Mouse (Mus musculus): ENCODE measurements around the gene Calm2. TPM values are rescaled to one million over a fixed set of nuclear protein-coding genes. Genes with fewer than 3 reads are reported as not detected.

Calm2 gene
- 100 to 1,000 TPM; 175 to 251 TPM for total RNA-seq (2021)
- long read RNA-seq, experiment 1, transcript Calm2-201 (6 exons, 1,205 nt) = major isoform, 206 of 213 reads
- long read RNA-seq, experiment 1, partial matches to known transcripts = 4 of 213 reads
- long read RNA-seq, experiment 1, other reads (novel, unspliced or antisense) = 1 of 213 reads
- long read RNA-seq, experiment 2, transcript Calm2-201 (6 exons, 1,205 nt) = major isoform, 159 of 167 reads
- long read RNA-seq, experiment 2, partial matches to known transcripts = 4 of 167 reads
- long read RNA-seq, experiment 2, other reads (novel, unspliced or antisense) = 2 of 167 reads

DNA sequence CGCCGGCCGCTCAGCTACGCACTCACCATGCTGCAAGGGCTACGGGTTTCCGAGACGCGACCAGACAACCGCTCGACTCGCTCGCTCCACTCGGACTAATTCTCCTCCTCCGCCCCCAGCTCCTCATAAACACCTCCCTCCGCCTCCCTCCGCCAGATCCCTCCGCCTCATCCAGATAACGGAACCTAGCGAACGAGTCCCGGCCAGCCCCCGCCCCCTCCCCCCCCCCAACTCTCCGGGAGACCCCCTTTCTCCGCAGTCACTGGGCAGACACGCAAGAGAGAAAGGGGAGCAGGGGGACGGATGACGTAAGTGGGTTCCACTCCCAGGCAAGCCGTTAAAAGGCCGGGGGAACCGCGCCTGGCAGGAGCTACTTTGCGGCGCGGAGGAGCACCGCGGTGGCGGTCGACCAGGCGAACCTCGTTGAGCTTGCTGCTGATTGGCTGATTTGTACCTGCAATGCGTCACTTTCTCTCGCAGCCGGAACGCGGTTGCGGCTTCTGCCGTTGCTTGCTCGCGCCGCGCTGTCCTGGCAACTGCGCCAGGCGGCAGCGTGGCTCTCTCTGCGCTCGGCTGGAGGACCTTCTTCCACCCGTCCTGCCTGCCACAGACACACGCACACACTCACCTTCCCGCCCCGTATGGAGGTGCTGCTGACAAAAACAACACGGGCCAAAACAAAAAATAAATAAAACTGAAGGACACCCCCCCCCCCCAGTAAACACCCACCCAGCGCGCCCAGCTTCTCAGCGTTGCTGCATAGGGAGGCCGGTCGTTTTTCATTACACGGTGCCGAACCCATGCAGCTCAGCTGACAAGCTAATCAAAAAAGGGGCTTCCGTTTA, at the start of gene Calm2:
Gene Calm2 (minus strand): TSS at position 169 of the 845 bp plus-strand sequence.
- intact Hi-C loops (cut with DNase I; ENCODE audit: low total_unique reads) = loop anchor here (10.0 kb wide), 1 partner anchor 118 kb away; no protein-coding TSS in a partner anchor
- DNase-seq = peak; percentile 98

DNA sequence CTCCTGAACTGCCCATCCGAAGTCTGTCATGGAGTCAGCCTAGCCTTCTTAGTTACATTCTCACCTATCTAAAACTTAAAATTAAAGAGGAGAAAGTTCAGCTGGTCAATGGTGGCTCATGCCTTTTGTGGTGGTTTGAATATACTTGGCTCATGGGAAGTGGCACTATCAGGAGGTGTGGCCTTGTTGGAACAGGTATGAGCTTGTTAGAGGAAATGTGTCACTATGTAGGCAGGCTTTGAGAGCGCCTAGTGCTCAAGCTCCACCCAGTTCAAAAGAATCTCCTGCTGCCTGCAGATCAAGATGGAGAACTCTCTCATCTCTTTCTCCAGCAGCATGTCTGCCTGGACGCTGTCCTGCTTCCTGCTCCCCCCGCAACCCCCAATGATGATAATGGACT, 48.8 kb upstream of the Calm2 start:
- no peak for DNase-seq
- intact Hi-C loops (cut with DNase I; ENCODE audit: low total_unique reads) = no loop called here

DNA sequence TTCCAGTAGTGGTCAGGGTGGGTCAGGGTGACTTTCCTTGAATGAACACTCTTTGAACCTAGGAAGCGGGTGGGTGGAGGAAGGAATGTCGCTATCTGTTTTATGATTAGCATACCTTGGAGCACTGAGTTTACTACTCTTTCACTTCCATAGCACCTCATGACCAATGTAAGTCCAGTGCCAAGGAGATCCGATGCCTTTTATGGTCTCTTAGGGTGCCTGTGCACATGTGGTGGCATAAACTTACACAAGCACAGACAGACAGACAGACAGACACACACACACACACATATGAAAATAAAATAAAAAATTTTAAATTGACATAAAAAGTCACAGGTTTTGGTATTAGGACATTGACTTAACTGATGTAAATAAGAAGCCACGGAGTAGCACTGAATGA, 47.6 kb upstream of the Calm2 start:
- no peak for DNase-seq
- intact Hi-C loops (cut with DNase I; ENCODE audit: low total_unique reads) = no loop called here

DNA sequence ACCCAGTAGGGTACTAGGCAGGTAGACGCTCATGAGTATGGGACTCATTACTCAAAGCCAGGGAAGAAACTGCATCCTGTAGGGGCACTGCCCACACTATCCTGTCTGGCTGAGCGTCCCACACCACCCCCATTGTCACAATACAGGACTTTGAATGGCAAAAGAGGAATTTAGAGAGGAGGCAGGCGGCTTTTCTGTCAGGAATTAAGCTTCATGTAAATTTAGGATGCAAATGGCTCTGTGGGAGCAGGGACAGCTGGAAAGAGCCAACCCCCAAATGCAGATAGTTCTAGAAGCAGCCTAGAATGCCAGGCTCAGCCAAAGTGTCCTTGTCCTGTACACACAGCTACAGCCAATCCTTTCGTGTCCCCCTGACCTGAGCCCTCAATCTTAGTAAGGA, 45.6 kb upstream of the Calm2 start:
- DNase-seq = no peak
- intact Hi-C loops (cut with DNase I; ENCODE audit: low total_unique reads) = no loop called here

DNA sequence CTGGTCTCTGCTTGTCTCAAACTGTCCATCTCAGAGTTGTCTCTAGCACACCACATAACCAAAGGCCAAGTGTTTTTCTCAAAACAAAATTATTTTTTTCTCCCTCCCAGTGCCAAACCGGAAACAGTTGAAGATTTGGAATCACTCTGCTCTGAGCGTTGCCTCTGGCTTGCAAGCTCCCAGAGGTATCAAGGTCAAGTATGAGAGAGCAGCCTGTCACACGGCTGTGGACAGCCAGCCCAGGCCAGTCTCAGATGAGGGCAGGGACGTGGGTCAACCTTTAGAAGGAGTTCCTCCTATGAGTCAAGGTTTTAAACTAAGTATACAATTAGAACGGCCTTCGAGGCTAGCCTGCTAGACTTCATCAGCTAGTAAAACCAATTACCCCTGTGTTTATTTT, 43.6 kb upstream of the Calm2 start:
- no peak for DNase-seq
- intact Hi-C loops (cut with DNase I; ENCODE audit: low total_unique reads) = no loop called here

DNA sequence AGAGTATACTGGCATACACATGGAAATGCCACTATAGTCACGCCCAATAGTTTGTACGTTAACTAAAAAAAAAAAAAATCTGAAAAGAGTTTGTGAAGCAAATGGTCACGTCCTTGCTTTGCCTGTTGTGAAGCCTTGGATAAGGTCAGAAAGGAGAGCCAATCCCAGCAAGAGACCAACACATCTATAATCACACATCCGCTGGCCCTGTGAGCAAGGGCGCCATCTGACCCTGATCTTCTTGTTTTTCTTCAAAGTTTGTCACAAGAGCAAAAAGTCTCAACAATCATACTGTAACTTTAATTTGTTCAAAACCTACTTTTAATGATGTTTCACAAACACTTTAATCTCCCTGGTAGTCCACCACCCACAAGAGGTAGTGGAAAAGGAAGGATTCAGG, 39.0 kb upstream of the Calm2 start:
- no peak for DNase-seq
- intact Hi-C loops (cut with DNase I; ENCODE audit: low total_unique reads) = no loop called here

DNA sequence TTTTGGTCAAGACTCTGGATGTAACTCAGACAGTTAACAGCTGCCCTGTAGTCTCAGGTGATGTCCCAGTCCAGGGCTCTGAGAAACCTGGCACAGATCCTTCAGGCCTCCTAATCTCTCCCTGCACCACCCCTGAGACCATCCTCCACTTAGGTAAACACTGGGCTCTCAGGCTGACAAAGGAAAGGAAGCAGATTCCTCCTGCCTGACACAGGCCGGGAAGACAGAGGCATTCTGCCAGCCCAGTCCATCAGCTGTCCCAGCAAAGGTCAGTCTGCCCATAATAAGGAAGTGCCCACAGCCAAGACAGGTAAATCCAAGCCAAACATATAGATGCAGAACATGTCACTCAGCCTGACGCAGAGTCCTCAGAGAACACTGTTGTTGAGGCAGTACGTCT, 36.1 kb upstream of the Calm2 start:
- DNase-seq = no peak
- intact Hi-C loops (cut with DNase I; ENCODE audit: low total_unique reads) = no loop called here

DNA sequence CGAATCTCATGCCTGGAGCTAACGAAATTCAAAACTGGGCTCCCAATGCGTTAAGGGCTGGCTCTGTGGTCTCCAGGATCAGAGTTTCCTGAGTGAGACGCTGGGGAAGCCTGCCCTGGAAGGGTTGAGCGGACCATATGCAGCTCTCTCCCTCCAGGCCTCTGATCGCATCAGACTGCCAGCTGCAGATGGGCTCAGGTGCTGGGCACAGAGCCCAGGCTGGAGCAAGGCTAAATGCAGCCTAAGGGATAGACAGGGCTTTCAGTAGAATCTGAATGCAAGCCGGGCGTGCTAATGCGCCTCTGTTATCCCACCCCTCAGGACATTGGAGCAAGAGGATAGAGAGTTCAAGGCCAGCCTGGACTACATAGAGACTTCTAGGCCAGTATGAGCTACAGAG, 31.8 kb upstream of the Calm2 start:
- peak; percentile 50 for DNase-seq

DNA sequence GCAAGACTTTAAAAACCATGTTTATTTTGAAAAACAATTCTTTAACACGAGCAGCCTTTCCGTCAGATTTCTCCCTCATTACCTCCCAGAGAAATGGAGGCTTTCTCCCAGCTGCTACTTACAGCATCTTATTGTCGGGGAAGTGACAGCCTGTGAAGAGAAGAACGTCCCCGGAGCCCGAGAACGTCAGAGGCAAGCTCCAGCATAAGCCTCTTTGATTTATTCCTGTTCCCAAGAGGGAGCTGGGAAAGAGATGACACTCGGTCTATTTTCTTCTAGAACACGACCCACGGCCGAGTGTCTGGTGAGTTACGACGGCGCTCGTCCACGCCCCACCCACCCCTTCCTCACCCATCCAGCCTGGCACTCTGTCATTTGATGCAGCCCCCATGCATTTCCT, 30.9 kb upstream of the Calm2 start:
- DNase-seq = no peak
- intact Hi-C loops (cut with DNase I; ENCODE audit: low total_unique reads) = no loop called here

More for the DNA sequence above, 31.8 kb upstream of the Calm2 start:
- intact Hi-C loops (cut with DNase I; ENCODE audit: low total_unique reads) = no loop called here

DNA sequence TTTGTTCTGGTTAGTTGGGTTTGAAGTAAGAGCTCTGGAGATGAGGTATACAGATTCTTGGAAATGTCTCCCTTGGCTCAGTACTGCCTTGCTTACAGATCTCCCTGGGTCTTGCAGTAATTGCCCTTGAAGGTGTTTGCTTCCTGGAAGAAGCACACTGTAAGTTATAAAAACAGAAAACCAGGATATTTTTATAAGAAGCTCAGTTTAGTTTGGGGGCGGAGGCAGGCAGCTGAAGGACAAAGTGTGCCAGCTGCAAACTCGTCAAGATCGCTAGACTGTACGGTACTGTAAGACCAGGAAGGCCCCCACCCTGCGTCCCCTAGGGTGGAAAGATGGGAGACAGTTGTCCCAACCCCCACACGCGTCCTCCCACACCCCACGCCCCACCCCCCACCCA, 28.6 kb upstream of the Calm2 start:
- intact Hi-C loops (cut with DNase I; ENCODE audit: low total_unique reads) = no loop called here
- no peak for DNase-seq

DNA sequence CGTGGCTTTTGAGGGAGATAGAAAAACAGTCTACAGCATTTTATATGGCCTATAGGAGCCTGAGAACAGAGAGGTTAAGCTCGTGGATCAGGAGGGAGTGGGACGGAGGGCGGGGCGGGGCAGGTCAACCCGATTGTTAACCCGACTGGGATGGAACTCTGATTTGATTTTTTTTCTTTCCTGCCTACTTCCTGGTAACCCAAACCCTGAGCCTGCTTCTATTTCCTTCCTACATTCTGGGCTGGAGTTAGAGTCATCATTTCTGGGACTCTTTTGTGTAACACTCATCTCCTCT, 27.7 kb upstream of the Calm2 start:
- DNase-seq = no peak
- intact Hi-C loops (cut with DNase I; ENCODE audit: low total_unique reads) = no loop called here

DNA sequence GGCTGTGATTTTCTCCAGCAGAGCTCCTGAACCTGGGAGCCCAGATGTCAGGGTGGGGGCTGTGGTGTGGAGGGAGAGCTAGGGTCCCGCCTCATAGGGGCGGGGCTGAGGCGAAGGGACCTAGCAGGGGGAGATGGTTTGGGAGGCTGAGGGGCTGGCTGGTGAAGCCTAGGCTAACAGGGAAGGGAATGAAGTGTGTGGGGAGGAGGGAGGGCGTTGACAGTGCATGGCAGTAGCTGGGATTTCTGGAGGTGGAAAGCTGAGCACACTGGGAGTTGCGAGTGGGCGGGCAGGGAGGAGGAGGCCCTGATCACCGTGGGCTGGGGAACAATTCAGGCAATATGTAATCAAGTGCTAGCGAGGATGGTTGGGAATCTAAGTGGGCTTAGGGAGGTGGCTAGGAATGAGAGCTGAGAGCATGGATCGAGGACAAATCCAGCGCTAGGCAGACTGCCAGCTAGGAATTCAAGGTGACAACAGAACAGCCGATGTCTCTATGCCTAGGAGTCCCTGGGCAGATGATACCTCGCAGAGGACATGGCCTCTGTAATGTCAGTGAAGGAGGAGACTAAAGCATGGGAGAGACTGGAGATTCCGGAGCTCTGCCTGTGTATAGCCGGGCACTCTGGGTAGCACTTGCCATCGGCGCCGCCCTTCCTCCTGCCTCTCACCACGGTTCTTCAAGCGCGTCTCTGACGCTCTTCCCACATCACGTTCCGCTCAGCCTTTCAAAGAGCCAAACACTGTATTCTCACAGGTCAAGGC, 27.2 kb upstream of the Calm2 start:
- intact Hi-C loops (cut with DNase I; ENCODE audit: low total_unique reads) = no loop called here
- peak; percentile 42 for DNase-seq

DNA sequence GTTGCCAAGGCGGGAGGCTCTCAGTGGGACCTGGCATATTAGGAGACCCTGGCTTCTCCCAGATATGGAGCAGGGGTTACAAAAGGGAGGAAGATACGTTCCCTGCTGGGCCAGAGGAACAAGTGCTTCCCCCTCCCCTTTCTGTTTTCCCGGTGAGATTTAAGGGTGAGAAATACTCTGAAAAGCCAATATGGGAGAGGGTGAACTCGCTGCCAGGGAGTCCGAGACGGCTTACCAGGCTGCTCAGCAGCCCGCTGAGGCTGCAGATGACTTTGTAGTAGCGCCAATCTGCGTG, 26.7 kb upstream of the Calm2 start:
- DNase-seq = no peak
- intact Hi-C loops (cut with DNase I; ENCODE audit: low total_unique reads) = no loop called here

DNA sequence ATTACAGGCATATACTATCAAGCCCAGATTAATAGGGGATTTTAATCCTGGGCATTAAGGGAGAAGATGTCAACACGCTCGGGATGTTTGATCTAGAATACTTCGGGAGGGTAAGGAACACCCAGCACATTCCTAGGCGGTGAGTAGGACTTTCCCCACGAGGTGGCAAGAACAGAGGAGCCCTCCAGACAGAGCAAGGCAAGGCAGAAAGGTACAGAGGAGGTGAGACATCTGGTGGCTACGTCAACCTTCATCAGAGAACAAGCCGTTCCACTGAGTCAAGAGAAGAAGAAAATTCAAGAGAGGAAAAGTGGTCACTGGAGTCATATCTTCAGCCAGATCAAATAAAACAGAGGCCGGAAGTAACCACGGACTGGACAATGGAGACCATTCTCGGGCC, 26.1 kb upstream of the Calm2 start:
- intact Hi-C loops (cut with DNase I; ENCODE audit: low total_unique reads) = no loop called here
- DNase-seq = no peak

DNA sequence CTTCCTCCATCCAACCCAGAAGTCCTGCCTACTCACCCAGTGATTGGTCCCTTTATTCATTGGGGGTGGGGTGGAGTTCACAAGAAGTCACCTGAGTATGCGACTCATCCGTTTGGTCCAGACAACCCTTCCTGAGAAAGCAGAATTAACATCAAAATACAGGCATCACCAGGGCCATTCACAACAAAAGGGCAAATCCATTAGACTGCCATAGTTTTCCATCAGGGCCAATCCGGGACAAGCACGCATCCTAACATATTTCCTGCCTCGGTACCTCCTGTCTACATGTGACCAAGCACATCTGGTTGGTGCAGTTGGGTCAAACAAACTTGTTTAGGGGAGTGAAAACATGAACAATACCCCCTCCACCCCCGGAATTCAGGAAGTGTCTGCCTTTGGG, 24.9 kb upstream of the Calm2 start:
- intact Hi-C loops (cut with DNase I; ENCODE audit: low total_unique reads) = no loop called here
- DNase-seq = no peak

DNA sequence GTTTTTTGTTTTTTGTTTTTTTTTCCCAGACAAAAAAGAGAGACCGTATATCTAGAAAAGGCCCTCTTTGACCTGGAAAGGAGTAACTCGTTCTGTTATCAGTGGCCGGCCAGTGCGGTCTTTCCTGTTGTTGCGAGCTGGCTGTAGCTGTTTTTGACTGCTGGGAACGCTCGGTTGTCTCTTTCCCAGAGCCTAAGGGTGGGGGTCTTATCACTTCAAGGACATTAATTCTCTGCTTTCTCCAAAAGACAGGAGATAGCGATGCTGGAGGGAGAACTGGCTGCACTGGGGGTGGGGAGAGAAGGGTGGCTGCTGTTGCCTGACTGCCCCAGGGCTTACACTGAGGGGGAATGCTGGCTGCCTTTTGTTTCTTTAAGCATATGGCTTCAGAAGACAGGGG, 24.1 kb upstream of the Calm2 start:
- intact Hi-C loops (cut with DNase I; ENCODE audit: low total_unique reads) = no loop called here
- no peak for DNase-seq

DNA sequence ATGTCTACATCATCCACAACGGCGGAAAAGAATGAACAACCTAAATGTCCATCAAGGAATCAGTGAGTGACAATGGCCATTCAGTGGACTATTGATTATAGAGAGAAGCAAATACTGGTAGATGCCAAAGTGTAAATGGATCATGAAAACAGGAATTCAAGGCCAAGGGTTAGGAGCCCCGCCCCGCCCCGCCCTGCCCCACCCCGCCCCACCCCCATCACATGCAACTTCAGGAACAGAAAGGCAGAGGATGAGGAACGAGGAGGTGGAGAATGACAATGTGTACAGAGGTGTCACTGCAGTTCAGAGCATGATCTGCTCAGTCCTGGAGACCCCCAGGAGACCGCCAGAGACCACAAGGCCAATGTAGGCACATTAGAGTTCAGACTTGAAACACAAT, 23.5 kb upstream of the Calm2 start:
- DNase-seq = no peak
- intact Hi-C loops (cut with DNase I; ENCODE audit: low total_unique reads) = no loop called here

DNA sequence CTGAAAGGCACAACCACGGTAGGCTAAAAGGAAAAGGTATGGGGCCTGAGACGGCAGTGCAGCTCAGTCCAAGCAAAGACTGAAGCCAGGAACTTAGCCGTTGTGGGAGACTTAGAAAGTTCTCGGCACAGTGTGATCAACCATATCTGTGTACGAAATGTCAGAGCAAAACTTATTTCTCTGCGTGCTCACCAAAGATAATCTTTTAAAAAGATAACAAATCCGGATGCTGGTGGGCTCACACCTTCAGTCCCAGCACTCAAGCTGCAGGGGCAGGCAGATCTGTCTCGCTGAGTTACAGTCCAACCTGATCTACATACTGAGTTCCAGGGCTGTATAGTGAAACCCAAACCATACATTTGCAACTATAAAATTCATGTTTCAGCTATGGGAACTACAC, 22.7 kb upstream of the Calm2 start:
- no peak for DNase-seq
- intact Hi-C loops (cut with DNase I; ENCODE audit: low total_unique reads) = no loop called here

DNA sequence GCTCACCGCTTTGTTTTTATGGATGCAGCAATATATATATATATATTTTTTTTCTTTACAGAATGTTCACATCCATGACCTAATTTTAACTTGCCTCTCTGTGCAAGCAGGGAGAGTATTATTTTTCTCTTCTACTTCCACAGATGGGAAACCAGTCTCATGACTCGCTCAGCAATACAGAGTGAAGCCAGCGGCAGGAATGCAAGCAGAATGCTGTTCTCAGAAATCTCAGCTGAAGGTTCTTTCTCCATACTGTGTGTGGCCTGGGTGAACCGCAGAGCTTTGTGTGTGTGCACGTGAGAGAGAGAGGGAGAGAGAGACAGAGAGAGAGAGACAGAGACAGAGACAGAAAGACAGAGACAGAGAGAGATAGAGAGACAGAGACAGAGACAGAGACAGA, 21.9 kb upstream of the Calm2 start:
- DNase-seq = no peak
- intact Hi-C loops (cut with DNase I; ENCODE audit: low total_unique reads) = no loop called here

DNA sequence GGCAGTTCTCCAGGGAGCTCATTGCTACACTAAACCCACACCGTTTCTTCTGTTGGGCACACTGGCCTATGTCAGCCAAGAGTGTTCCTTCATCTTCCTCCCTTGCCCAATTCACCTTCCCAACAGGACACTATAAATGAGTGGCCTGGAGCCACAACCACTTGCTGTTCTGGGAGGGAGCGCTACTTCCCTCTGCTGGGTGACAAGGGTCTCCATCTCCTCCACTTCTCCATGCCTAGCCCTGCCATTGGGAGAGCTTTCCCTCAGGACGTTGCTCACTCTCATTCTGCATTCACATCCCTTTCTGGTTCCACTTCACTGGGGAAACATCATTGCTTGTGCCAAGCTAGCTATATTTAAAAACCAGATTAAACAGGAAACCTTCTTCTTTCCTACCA, 14.8 kb upstream of the Calm2 start:
- no peak for DNase-seq
- intact Hi-C loops (cut with DNase I; ENCODE audit: low total_unique reads) = no loop called here
